Mouse (Mus musculus): ENCODE data around the gene Mtmr10.

The Mtmr10 gene

DNA sequence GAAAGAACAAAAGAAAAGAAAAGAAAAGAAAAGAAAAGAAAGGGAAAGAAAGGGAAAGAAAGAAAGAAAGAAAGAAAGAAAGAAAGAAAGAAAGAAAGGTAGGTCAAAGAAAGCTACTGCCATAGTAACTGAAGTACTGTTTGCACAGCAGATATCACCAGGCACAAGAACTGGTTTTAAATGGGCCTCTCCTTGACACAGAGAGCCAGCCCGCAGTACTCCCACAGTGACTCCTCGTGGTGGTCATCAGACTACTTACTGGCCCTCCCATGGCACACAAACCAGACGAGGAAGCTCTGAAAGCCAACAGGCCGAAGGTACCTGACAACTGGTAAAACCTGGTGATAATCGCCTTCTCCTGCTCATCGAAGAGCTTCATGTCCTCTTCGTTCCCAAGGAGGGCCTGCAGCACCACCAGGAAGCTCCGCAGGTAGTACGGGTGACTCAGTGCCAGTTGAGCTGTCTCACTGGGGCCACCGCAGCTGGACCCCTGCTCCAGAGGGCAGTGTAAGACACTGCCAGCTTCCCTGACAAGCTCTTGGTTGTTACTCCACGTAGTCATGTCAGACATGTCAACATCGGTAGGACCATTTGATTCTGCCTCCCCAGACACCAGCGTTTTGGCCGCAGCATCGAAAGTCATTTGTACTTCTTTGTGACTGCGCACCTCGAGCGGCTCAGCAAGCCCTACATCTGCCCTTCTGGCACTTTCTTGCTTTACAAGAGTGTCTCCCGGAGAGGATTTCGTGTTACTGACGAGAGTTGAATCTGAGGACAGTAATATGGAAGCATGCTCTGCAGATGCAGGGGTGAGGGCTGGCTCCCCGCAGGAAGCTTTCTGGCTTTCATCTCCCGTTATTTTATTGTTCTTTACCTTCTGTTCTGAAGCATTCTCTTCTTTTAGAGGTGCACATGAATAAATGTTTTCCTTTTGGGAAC is 84.8 kb downstream of the Mtmr10 start:
- no peak for DNase-seq (ENCODE audit: low spot score)

DNA sequence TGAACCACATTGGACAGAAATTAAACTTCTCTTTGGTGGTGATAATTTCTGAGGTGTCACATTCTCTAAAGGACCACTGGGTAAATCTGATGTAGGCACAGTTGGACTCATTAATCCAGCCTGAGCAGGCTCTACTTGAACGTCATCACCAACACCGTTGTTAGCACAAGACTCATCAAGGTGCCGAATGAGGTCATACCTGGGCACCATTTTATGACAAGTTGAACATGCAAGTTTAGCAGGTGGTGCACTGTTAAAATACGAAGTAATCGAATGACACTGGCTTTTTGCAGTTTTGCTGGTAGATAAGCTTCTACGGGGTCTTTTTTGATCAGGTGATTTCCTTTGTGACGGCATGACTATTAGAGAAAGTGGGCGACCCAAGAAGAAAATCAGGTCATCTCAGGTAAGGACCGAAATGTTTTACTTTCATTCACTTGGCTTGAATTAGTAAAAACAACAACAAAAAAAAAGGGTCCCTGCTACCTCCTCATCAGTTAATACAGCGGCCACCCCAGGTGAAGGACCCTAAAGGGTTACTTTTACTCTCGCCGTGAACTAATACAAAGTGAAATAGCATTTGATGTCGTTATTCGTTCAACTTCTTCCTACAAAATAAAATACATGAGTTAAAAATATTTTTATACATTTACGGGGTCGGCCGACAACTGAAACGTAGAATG is 85.8 kb downstream of the Mtmr10 start:
- no peak for DNase-seq (ENCODE audit: low spot score)

DNA sequence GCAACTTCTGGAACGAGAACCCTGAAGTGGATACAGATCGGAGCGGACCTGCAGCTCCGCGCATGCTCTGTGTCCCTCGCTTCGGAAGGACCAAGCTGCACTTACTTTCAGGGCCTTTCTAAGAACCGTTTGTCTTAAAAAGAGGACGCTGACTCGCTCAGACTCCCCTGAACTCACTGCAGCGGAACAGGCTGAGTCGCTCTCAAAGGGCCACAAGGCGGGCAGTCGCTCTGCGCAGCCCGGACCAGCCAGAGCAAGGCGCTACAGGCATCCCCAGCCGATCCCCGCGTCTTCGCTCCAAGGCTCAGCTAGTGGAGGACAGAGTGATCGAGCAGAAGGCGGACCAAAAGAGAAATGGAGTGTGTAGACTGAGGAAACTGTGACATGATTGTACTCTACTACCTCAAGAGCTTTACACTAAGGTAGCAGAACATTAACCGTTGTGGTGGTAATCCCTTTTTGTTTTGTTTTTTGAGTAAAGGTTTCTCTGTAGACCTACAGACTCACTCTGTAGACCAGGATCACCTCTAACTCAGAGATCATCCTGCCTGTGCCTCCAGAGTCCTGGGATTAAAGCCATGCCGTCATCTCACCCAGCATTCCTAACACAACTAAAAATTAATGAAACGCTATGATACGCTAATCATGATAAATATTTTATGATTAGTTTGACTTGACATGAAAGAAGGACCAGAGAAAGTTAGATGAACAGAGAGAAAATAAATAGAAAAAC is 86.5 kb downstream of the Mtmr10 start, which contains the start of gene Fan1:
Gene Fan1, minus strand, starts transcription at position 266 of the 733 bp plus-strand sequence.
- DNase-seq (ENCODE audit: low spot score) = peak; percentile 74
